Mouse (Mus musculus): ENCODE measurements around the gene Dvl1. TPM values are rescaled to one million over a fixed set of nuclear protein-coding genes. Genes with fewer than 3 reads are reported as not detected.

Gene Dvl1
- polyA plus RNA-seq, 1 experiment from 2014 or later = 7.6 TPM

GRCm38 (mm10) chr4:155869317-155870033 lies 22.3 kb downstream of the Dvl1 start, which contains the start of the genes Cptp and Ints11:
Gene Cptp, minus strand, starts transcription at chr4:155869440.
Gene Ints11, plus strand, starts transcription at chr4:155869546.
- DNase-seq (ENCODE audit: low spot score) = peak; percentile 95

GRCm38 (mm10) chr4:155871404-155871803 lies 24.2 kb downstream of the Dvl1 start:
- DNase-seq (ENCODE audit: low spot score) = no peak

GRCm38 (mm10) chr4:155883587-155883986 lies 36.4 kb downstream of the Dvl1 start:
- no peak for DNase-seq (ENCODE audit: low spot score)

- no peak for DNase-seq (ENCODE audit: low spot score)
Observed at GRCm38 (mm10) chr4:155886330-155886729, 39.1 kb downstream of the Dvl1 start.

GRCm38 (mm10) chr4:155887674-155888073 lies 40.5 kb downstream of the Dvl1 start:
- no peak for DNase-seq (ENCODE audit: low spot score)

GRCm38 (mm10) chr4:155888181-155888580 lies 41.0 kb downstream of the Dvl1 start:
- no peak for DNase-seq (ENCODE audit: low spot score)

GRCm38 (mm10) chr4:155889316-155889715 lies 42.1 kb downstream of the Dvl1 start:
- DNase-seq (ENCODE audit: low spot score) = no peak

- DNase-seq (ENCODE audit: low spot score) = no peak
Observed at GRCm38 (mm10) chr4:155891011-155891471, 43.8 kb downstream of the Dvl1 start.

- peak; percentile 97 for DNase-seq (ENCODE audit: low spot score)
Observed at GRCm38 (mm10) chr4:155891551-155892001, 44.4 kb downstream of the Dvl1 start, which contains the start of the genes Pusl1 and Acap3. Gene Pusl1, minus strand, starts transcription at chr4:155891781. Gene Acap3, plus strand, starts transcription at chr4:155891822.

- DNase-seq (ENCODE audit: low spot score) = peak; percentile 89
Observed at GRCm38 (mm10) chr4:155892017-155892416, 44.8 kb downstream of the Dvl1 start.

GRCm38 (mm10) chr4:155892438-155893211 lies 45.4 kb downstream of the Dvl1 start:
- DNase-seq (ENCODE audit: low spot score) = peak; percentile 29

GRCm38 (mm10) chr4:155893212-155893690 lies 46.0 kb downstream of the Dvl1 start:
- no peak for DNase-seq (ENCODE audit: low spot score)

GRCm38 (mm10) chr4:155894311-155894881 lies 47.2 kb downstream of the Dvl1 start:
- DNase-seq (ENCODE audit: low spot score) = peak; percentile 64

GRCm38 (mm10) chr4:155895216-155895615 lies 48.0 kb downstream of the Dvl1 start:
- DNase-seq (ENCODE audit: low spot score) = no peak

- no peak for DNase-seq (ENCODE audit: low spot score)
Observed at GRCm38 (mm10) chr4:155895826-155896225, 48.6 kb downstream of the Dvl1 start.

GRCm38 (mm10) chr4:155896461-155896860 lies 49.3 kb downstream of the Dvl1 start:
- no peak for DNase-seq (ENCODE audit: low spot score)

GRCm38 (mm10) chr4:155898318-155898717 lies 51.1 kb downstream of the Dvl1 start:
- no peak for DNase-seq (ENCODE audit: low spot score)

- no peak for DNase-seq (ENCODE audit: low spot score)
Observed at GRCm38 (mm10) chr4:155899355-155899754, 52.2 kb downstream of the Dvl1 start.

GRCm38 (mm10) chr4:155901205-155901604 lies 54.0 kb downstream of the Dvl1 start:
- DNase-seq (ENCODE audit: low spot score) = no peak

- DNase-seq (ENCODE audit: low spot score) = no peak
Observed at GRCm38 (mm10) chr4:155903246-155903645, 56.0 kb downstream of the Dvl1 start.

- DNase-seq (ENCODE audit: low spot score) = no peak
Observed at GRCm38 (mm10) chr4:155904318-155905102, 57.3 kb downstream of the Dvl1 start.
